Mouse (Mus musculus): ENCODE results near the gene Plxna4. TPM values are rescaled to one million over a fixed set of nuclear protein-coding genes. Genes with fewer than 3 reads are reported as not detected.

Gene Plxna4
- total RNA-seq, 1 experiment: 0.98 TPM

DNA sequence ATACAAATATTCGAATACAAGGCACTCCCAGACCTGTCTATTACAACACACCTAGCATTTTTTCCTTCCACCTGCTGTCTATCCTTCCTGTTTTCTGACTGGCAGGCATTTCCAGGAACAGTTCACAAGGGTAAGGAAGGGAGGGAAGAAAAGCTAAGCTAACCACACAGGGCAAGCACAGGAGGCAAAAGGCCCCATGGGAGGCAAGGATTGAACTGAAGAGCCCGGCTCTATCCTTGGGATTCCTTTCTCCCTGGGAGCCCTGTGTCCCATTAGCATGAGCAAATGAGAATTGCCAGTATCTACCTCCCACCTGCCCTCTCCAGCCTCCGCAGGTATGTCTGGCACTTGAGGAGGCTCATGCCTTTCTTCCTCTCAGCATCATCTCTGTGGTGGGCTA is 17.6 kb upstream of the Plxna4 start:
- no peak for DNase-seq (ENCODE audit: low read depth, low spot score)
- Histone ChIP-seq H3K9me3 (ENCODE audit: control insufficient read depth, insufficient read depth, low read depth, low read length) (no peaks in the 10 kb centered on the region), H3K4me3 (ENCODE audit: insufficient read depth in 1 of 2, low read depth in 1 of 2, low read length in 2 of 2, poor library complexity in 1 of 2, severe bottlenecking in 1 of 2) (no peak overlapping the region), H3K36me3 (ENCODE audit: control insufficient read depth, insufficient read depth, low read length, poor library complexity, severe bottlenecking) (no peaks in the 10 kb centered on the region), H3K27ac (ENCODE audit: insufficient read depth, low read depth, low read length, poor library complexity, severe bottlenecking) (no peak overlapping the region), H3K9ac (ENCODE audit: insufficient read depth, low read depth, low read length, poor library complexity, severe bottlenecking) (no peak overlapping the region), H3K4me1 (ENCODE audit: control insufficient read depth in 2 of 2, insufficient read depth in 2 of 2, low read length in 2 of 2, poor library complexity in 1 of 2) (no peaks in the 10 kb centered on the region)
- TF ChIP-seq MAFK (IDR thresholded peaks at IDR 0.05; ENCODE audit: insufficient read depth, low read depth, low read length) (no peak), HCFC1 (IDR thresholded peaks at IDR 0.05; ENCODE audit: borderline replicate concordance, insufficient read depth, low read length) (no peak), CHD2 (IDR thresholded peaks at IDR 0.05; ENCODE audit: low read depth, low read length) (no peak), ZNF384 (IDR thresholded peaks at IDR 0.05; ENCODE audit: low read depth, low read length) (no peak), ZC3H11A (IDR thresholded peaks at IDR 0.05; ENCODE audit: borderline replicate concordance, low read depth, low read length) (no peak)
- in situ Hi-C loops (cut with MboI; ENCODE audit: low sequenced_read_pairs in 2 of 2, unreplicated experiment in 2 of 2): no loop called here

DNA sequence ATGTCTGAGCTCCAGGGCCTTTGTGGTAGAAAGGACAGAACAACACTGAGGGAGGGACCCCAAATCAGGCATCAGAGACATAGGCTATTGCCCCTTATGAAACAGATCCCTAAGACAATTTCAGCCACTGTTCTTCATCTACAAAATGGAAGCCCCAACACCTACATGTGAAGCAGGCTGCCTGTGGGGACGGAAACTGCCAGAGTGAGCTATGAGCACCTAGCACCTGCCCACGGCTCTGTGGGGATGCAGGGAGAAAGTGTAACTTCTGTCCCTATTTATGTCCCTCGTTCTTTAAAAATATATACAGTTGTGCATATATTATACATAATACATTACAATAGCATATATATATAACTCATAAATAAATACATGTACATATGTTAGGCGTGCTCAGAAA is 16.9 kb upstream of the Plxna4 start:
- TF ChIP-seq HCFC1 (IDR thresholded peaks at IDR 0.05; ENCODE audit: borderline replicate concordance, insufficient read depth, low read length): no peak
- no peak for TF ChIP-seq MAFK (IDR thresholded peaks at IDR 0.05; ENCODE audit: insufficient read depth, low read depth, low read length)
- TF ChIP-seq CHD2 (IDR thresholded peaks at IDR 0.05; ENCODE audit: low read depth, low read length): no peak
- TF ChIP-seq ZNF384 (IDR thresholded peaks at IDR 0.05; ENCODE audit: low read depth, low read length): no peak
- no peak for TF ChIP-seq ZC3H11A (IDR thresholded peaks at IDR 0.05; ENCODE audit: borderline replicate concordance, low read depth, low read length)
- no peaks in the 10 kb centered on the region for H3K9me3 ChIP-seq (ENCODE audit: control insufficient read depth, insufficient read depth, low read depth, low read length)
- H3K36me3 ChIP-seq (ENCODE audit: control insufficient read depth, insufficient read depth, low read length, poor library complexity, severe bottlenecking): no peaks in the 10 kb centered on the region
- H3K27ac ChIP-seq (ENCODE audit: insufficient read depth, low read depth, low read length, poor library complexity, severe bottlenecking): no peak overlapping the region
- H3K4me1 ChIP-seq (ENCODE audit: control insufficient read depth in 2 of 2, insufficient read depth in 2 of 2, low read length in 2 of 2, poor library complexity in 1 of 2): no peaks in the 10 kb centered on the region
- no peak overlapping the region for H3K4me3 ChIP-seq (ENCODE audit: insufficient read depth in 1 of 2, low read depth in 1 of 2, low read length in 2 of 2, poor library complexity in 1 of 2, severe bottlenecking in 1 of 2)
- no peak overlapping the region for H3K9ac ChIP-seq (ENCODE audit: insufficient read depth, low read depth, low read length, poor library complexity, severe bottlenecking)
- DNase-seq (ENCODE audit: low read depth, low spot score): no peak
- in situ Hi-C loops (cut with MboI; ENCODE audit: low sequenced_read_pairs in 2 of 2, unreplicated experiment in 2 of 2): no loop called here

DNA sequence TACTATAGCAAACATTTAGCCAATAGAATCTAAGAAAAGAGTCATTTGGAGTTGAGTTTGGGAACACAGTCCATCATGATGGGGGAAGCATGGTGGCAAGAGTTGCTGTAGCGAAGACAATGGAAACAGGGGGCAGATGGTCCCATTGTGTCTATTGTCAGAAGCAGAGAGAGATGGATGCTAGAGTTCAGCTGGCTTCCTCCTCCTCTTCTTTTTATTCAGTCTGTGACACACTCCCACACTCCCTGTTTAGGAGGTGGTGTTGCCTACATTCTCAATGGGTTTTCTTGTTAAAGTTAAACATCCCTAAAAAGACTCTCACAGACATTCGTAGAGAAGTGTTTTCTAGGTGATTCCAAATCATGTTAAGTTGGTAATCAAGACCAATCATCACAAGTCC is 14.1 kb upstream of the Plxna4 start:
- DNase-seq (ENCODE audit: low read depth, low spot score): no peak
- H3K9me3 ChIP-seq (ENCODE audit: control insufficient read depth, insufficient read depth, low read depth, low read length): no peaks in the 10 kb centered on the region
- no peak overlapping the region for H3K4me3 ChIP-seq (ENCODE audit: insufficient read depth in 1 of 2, low read depth in 1 of 2, low read length in 2 of 2, poor library complexity in 1 of 2, severe bottlenecking in 1 of 2)
- no peak for TF ChIP-seq HCFC1 (IDR thresholded peaks at IDR 0.05; ENCODE audit: borderline replicate concordance, insufficient read depth, low read length)
- no peak for TF ChIP-seq CHD2 (IDR thresholded peaks at IDR 0.05; ENCODE audit: low read depth, low read length)
- no peak for TF ChIP-seq ZNF384 (IDR thresholded peaks at IDR 0.05; ENCODE audit: low read depth, low read length)
- TF ChIP-seq MAFK (IDR thresholded peaks at IDR 0.05; ENCODE audit: insufficient read depth, low read depth, low read length): no peak
- no peak for TF ChIP-seq ZC3H11A (IDR thresholded peaks at IDR 0.05; ENCODE audit: borderline replicate concordance, low read depth, low read length)
- peaks cover 0 to 2% of the 10 kb centered on the region in 2 experiments; a peak in 1 of 4 replicates for H3K4me1 ChIP-seq (ENCODE audit: control insufficient read depth in 2 of 2, insufficient read depth in 2 of 2, low read length in 2 of 2, poor library complexity in 1 of 2)
- no peak overlapping the region for H3K9ac ChIP-seq (ENCODE audit: insufficient read depth, low read depth, low read length, poor library complexity, severe bottlenecking)
- H3K27ac ChIP-seq (ENCODE audit: insufficient read depth, low read depth, low read length, poor library complexity, severe bottlenecking): no peak overlapping the region
- no peaks in the 10 kb centered on the region for H3K36me3 ChIP-seq (ENCODE audit: control insufficient read depth, insufficient read depth, low read length, poor library complexity, severe bottlenecking)
- in situ Hi-C loops (cut with MboI; ENCODE audit: low sequenced_read_pairs in 2 of 2, unreplicated experiment in 2 of 2): no loop called here

DNA sequence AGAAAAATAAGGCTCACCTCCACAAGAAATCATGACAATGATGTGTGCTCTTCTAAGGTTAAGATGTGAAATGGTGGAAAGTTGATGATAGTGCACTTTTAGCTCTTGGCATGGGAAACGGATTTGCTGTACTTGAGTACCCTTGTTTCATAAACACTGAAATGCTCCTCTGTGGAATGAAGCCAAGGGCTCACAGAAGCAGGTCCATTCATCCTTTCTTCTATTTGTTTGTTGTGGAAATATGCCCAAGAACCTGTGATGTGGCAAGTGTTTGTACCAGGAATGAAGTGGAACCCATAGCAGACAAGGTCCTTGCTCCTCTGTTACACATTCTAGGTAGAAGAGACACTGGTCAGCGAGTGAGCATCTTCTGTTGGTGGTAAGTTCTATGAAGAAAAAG is 13.3 kb upstream of the Plxna4 start:
- DNase-seq (ENCODE audit: low read depth, low spot score): no peak
- Histone ChIP-seq H3K9me3 (ENCODE audit: control insufficient read depth, insufficient read depth, low read depth, low read length) (no peaks in the 10 kb centered on the region), H3K4me3 (ENCODE audit: insufficient read depth in 1 of 2, low read depth in 1 of 2, low read length in 2 of 2, poor library complexity in 1 of 2, severe bottlenecking in 1 of 2) (no peak overlapping the region), H3K27ac (ENCODE audit: insufficient read depth, low read depth, low read length, poor library complexity, severe bottlenecking) (no peak overlapping the region), H3K36me3 (ENCODE audit: control insufficient read depth, insufficient read depth, low read length, poor library complexity, severe bottlenecking) (no peaks in the 10 kb centered on the region), H3K4me1 (ENCODE audit: control insufficient read depth in 2 of 2, insufficient read depth in 2 of 2, low read length in 2 of 2, poor library complexity in 1 of 2) (peaks cover 0 to 2% of the 10 kb centered on the region in 2 experiments; a peak in 1 of 4 replicates), H3K9ac (ENCODE audit: insufficient read depth, low read depth, low read length, poor library complexity, severe bottlenecking) (no peak overlapping the region)
- TF ChIP-seq ZNF384 (IDR thresholded peaks at IDR 0.05; ENCODE audit: low read depth, low read length) (no peak), CHD2 (IDR thresholded peaks at IDR 0.05; ENCODE audit: low read depth, low read length) (no peak), MAFK (IDR thresholded peaks at IDR 0.05; ENCODE audit: insufficient read depth, low read depth, low read length) (no peak), ZC3H11A (IDR thresholded peaks at IDR 0.05; ENCODE audit: borderline replicate concordance, low read depth, low read length) (no peak), HCFC1 (IDR thresholded peaks at IDR 0.05; ENCODE audit: borderline replicate concordance, insufficient read depth, low read length) (no peak)
- in situ Hi-C loops (cut with MboI; ENCODE audit: low sequenced_read_pairs in 2 of 2, unreplicated experiment in 2 of 2): no loop called here

DNA sequence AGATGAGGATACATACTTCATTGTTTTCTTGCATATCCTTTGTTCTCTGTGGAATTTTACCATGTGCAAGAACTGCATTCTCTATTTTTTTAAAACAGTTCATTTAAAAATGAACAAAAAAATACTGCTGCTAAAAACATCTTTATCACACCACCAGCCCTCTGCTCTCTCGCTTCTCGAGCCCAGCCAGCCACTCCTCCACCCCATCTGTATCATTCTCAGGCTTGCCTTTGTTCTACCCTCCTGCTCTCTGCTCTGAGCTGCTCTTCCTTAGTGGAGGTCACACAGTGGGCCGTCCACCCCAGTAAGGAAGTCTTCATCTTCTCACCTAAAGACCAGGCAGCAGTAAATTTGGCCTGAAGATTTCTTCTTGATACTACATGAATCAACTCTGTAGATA is 7.6 kb upstream of the Plxna4 start:
- H3K4me3 ChIP-seq (ENCODE audit: insufficient read depth in 1 of 2, low read depth in 1 of 2, low read length in 2 of 2, poor library complexity in 1 of 2, severe bottlenecking in 1 of 2): no peak overlapping the region
- TF ChIP-seq CHD2 (IDR thresholded peaks at IDR 0.05; ENCODE audit: low read depth, low read length) (no peak), ZC3H11A (IDR thresholded peaks at IDR 0.05; ENCODE audit: borderline replicate concordance, low read depth, low read length) (no peak), HCFC1 (IDR thresholded peaks at IDR 0.05; ENCODE audit: borderline replicate concordance, insufficient read depth, low read length) (no peak), MAFK (IDR thresholded peaks at IDR 0.05; ENCODE audit: insufficient read depth, low read depth, low read length) (no peak), ZNF384 (IDR thresholded peaks at IDR 0.05; ENCODE audit: low read depth, low read length) (no peak)
- H3K27ac ChIP-seq (ENCODE audit: insufficient read depth, low read depth, low read length, poor library complexity, severe bottlenecking): no peak overlapping the region
- in situ Hi-C loops (cut with MboI; ENCODE audit: low sequenced_read_pairs in 2 of 2, unreplicated experiment in 2 of 2): loop anchor here in 1 of 2 experiments (25.0 kb wide), 1 partner anchor 933 kb away; no protein-coding TSS in a partner anchor
- peaks cover 0 to 2% of the 10 kb centered on the region in 2 experiments; a peak in 1 of 4 replicates for H3K4me1 ChIP-seq (ENCODE audit: control insufficient read depth in 2 of 2, insufficient read depth in 2 of 2, low read length in 2 of 2, poor library complexity in 1 of 2)
- no peak overlapping the region for H3K9ac ChIP-seq (ENCODE audit: insufficient read depth, low read depth, low read length, poor library complexity, severe bottlenecking)
- no peaks in the 10 kb centered on the region for H3K36me3 ChIP-seq (ENCODE audit: control insufficient read depth, insufficient read depth, low read length, poor library complexity, severe bottlenecking)
- H3K9me3 ChIP-seq (ENCODE audit: control insufficient read depth, insufficient read depth, low read depth, low read length): no peaks in the 10 kb centered on the region
- DNase-seq (ENCODE audit: low read depth, low spot score): no peak

Measured in ES-E14 (cell line).